Mouse (Mus musculus) liver, embryonic 16.5 days (tissue): Measurements from ENCODE around the gene Lcn4. TPM values are rescaled to one million over a fixed set of nuclear protein-coding genes. Genes with fewer than 3 reads are reported as not detected.
"Not testable (repeated sequence)": the region's sequence is repeated elsewhere in the genome, so short reads cannot be mapped to it uniquely, and the experiment has no call there.

Experiments
- ATAC-seq: fragments of 200-750 bp; cut with Nextera tagmentation; 2 replicates; pipeline ENCODE4 v1.8.0; 2017; ENCODE audit warnings: low read depth, mild to moderate bottlenecking, moderate number of reproducible peaks, moderate library complexity
- H3K27ac ChIP-seq: fragments of 300-500 bp; sonication (generic); 2 replicates; pipeline ENCODE4 v1.5.1; 2014; ENCODE audit warnings: mild to moderate bottlenecking, low read length
- H3K27me3 ChIP-seq: fragments of 300-500 bp; sonication (generic); 2 replicates; pipeline ENCODE4 v1.6.1; 2014; ENCODE audit warnings: low read depth, low read length, mixed read lengths; ENCODE audit not compliant: control insufficient read depth, insufficient read depth
- H3K36me3 ChIP-seq: fragments of 300-500 bp; sonication (generic); 2 replicates; pipeline ENCODE4 v1.6.1; 2014; ENCODE audit warnings: mild to moderate bottlenecking; ENCODE audit not compliant: control insufficient read depth, insufficient read depth
- H3K4me1 ChIP-seq: fragments of 300-500 bp; sonication (generic); 2 replicates; pipeline ENCODE4 v1.6.1; 2014; ENCODE audit warnings: low read depth, low read length, mixed read lengths; ENCODE audit not compliant: control insufficient read depth
- H3K4me2 ChIP-seq: fragments of 300-500 bp; sonication (generic); 2 replicates; pipeline ENCODE4 v1.6.1; 2014; ENCODE audit warnings: low read depth, low read length, mixed read lengths
- H3K4me3 ChIP-seq: fragments of 300-500 bp; sonication (generic); 2 replicates; pipeline ENCODE4 v1.5.1; 2014; ENCODE audit warnings: low read depth, mild to moderate bottlenecking, low read length
- H3K9ac ChIP-seq: fragments of 300-500 bp; sonication (generic); 2 replicates; pipeline ENCODE4 v1.6.1; 2014; ENCODE audit warnings: low read depth, low read length
- H3K9me3 ChIP-seq: fragments of 300-500 bp; sonication (generic); replicated peaks from 2 replicates; pipeline ENCODE4 v1.6.1; 2016; ENCODE audit warnings: low read length; ENCODE audit not compliant: control insufficient read depth
- WGBS: fragments of 180-500 bp; shearing (Covaris S2); extraction: QIAGEN DNeasy Blood & Tissue Kit; methylation state at CpG from one replicate; pipeline ENCODE4 v1.1.7; 2014; ENCODE audit not compliant: insufficient replicate concordance; 5-methylcytosine and 5-hydroxymethylcytosine counted together
- polyA plus RNA-seq: library from polyadenylated mRNA; unstranded; fragments of >200 nt; fragmentation: Nextera tagmentation; extraction: Ambion mirVana; gene quantifications from 2 replicates; pipeline ENCODE4 v1.2.1, GENCODE M21; 2015

Lcn4 gene
- not detected in 2 replicates for polyA plus RNA-seq

- no peak for ATAC-seq
- H3K27ac ChIP-seq = no peak within 1 kb of the TSS
- no peak within 1 kb of the TSS for H3K9ac ChIP-seq
- no peaks in the 10 kb centered on the region for H3K4me1 ChIP-seq
- H3K4me2 ChIP-seq = no peak within 1 kb of the TSS
- WGBS = 77% methylated on average over 3 of the region's 3 CpGs
- H3K4me3 ChIP-seq = no peak within 1 kb of the TSS
- no peaks in the 10 kb centered on the region for H3K27me3 ChIP-seq
- H3K36me3 ChIP-seq = no peaks in the 10 kb centered on the region
- no peaks in the 10 kb centered on the region for H3K9me3 ChIP-seq
These were observed at the start of gene Lcn4 for GRCm38 (mm10) chr2:26671182-26671581. Gene Lcn4, minus strand, starts transcription at chr2:26671282.

DNA sequence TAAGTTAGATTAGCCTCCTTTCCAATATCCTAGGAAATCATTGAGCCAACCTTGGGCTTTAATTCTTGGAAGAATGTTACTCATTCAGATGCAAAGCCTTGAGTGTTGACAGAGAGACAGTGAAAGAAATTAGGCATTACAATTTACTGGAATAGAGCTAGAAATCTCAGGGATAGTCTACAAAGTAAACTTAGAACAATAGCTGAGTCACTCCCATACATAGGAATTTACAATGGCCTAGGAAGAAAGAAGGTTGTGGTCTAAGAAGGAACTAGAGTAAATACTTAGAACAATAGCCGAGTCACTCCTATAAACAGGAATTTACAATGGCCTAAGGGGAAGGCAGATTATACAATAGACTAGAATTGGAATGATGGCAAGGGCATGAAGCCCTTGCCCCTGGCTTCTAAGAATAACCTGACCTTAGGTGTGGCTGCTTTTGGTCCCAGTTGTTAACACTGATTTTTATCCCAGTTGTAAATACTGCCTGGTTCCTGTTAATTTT lies 15.1 kb upstream of the Lcn4 start:
- Histone ChIP-seq H3K4me2 (no peak overlapping the region), H3K9me3 (no peaks in the 10 kb centered on the region), H3K27ac (no peak overlapping the region), H3K9ac (no peak overlapping the region), H3K36me3 (no peaks in the 10 kb centered on the region), H3K4me1 (no peaks in the 10 kb centered on the region), H3K4me3 (no peak overlapping the region), H3K27me3 (no peaks in the 10 kb centered on the region)
- ATAC-seq = no peak
- WGBS = 56% methylated on average over 1 of the region's 1 CpGs

- Histone ChIP-seq H3K27ac (no peak overlapping the region), H3K4me3 (no peak overlapping the region), H3K36me3 (no peaks in the 10 kb centered on the region), H3K4me1 (no peaks in the 10 kb centered on the region), H3K9me3 (no peaks in the 10 kb centered on the region), H3K9ac (no peak overlapping the region), H3K27me3 (no peaks in the 10 kb centered on the region), H3K4me2 (no peak overlapping the region)
- no peak for ATAC-seq
These were observed 2.3 kb downstream of the Lcn4 start for GRCm38 (mm10) chr2:26668746-26669145.

GRCm38 (mm10) chr2:26663551-26663950 lies 7.5 kb downstream of the Lcn4 start:
- H3K27me3 ChIP-seq, H3K4me3 ChIP-seq, H3K4me2 ChIP-seq, H3K9me3 ChIP-seq, H3K27ac ChIP-seq, ATAC-seq, H3K36me3 ChIP-seq, H3K4me1 ChIP-seq, H3K9ac ChIP-seq: not testable (repeated sequence)
- 66% methylated on average over 1 of the region's 1 CpGs for WGBS

DNA sequence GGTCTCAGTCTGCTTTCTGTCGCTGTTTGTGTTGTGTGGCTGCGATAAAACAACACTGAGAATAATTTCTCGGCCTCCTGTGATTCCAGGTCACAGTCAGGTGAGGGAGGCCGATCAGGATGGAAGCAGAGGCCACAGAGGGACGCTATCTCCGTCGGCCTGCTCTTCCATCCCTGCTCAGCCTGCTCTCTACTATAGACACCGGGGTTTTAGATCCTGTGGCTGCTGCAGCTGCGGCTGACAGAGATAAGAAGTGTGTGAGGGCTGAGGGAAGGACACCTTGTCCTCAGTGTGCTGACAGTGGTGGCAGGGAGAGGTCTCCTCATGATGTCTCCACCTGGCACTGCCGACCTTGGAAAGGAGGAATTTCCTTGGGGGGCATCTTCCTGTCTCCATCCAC lies 8.0 kb downstream of the Lcn4 start:
- WGBS = 36% methylated on average over 10 of the region's 10 CpGs
- no peak overlapping the region for H3K9ac ChIP-seq
- no peak for ATAC-seq
- no peak overlapping the region for H3K4me2 ChIP-seq
- H3K4me1 ChIP-seq = no peaks in the 10 kb centered on the region
- no peaks in the 10 kb centered on the region for H3K9me3 ChIP-seq
- no peaks in the 10 kb centered on the region for H3K36me3 ChIP-seq
- H3K27me3 ChIP-seq = peaks cover 3% of the 10 kb centered on the region; the same call in 1 of the 2 replicates
- no peak overlapping the region for H3K27ac ChIP-seq
- no peak overlapping the region for H3K4me3 ChIP-seq

GRCm38 (mm10) chr2:26662509-26662882 lies 8.6 kb downstream of the Lcn4 start:
- H3K36me3 ChIP-seq = no peaks in the 10 kb centered on the region
- no peak overlapping the region for H3K4me2 ChIP-seq
- no peak overlapping the region for H3K9ac ChIP-seq
- no peak overlapping the region for H3K4me3 ChIP-seq
- 64% methylated on average over 13 of the region's 13 CpGs for WGBS
- H3K9me3 ChIP-seq = no peaks in the 10 kb centered on the region
- no peaks in the 10 kb centered on the region for H3K4me1 ChIP-seq
- ATAC-seq = no peak
- no peak overlapping the region for H3K27ac ChIP-seq
- H3K27me3 ChIP-seq = peaks cover 3% of the 10 kb centered on the region; the same call in 1 of the 2 replicates

GRCm38 (mm10) chr2:26661768-26662508 lies 9.1 kb downstream of the Lcn4 start:
- no peak for ATAC-seq
- Histone ChIP-seq H3K36me3 (no peaks in the 10 kb centered on the region), H3K27ac (no peak overlapping the region), H3K4me3 (no peak overlapping the region), H3K9ac (no peak overlapping the region), H3K9me3 (no peaks in the 10 kb centered on the region), H3K4me1 (no peaks in the 10 kb centered on the region), H3K27me3 (peaks cover 3% of the 10 kb centered on the region; the same call in 1 of the 2 replicates), H3K4me2 (peak overlapping the region; percentile 46)
- 36% methylated on average over 29 of the region's 29 CpGs for WGBS

GRCm38 (mm10) chr2:26661143-26661752 lies 9.8 kb downstream of the Lcn4 start:
- H3K9me3 ChIP-seq = no peaks in the 10 kb centered on the region
- no peak overlapping the region for H3K9ac ChIP-seq
- H3K4me2 ChIP-seq = peak overlapping the region; percentile 46
- WGBS = 1% methylated on average over 16 of the region's 20 CpGs
- no peak overlapping the region for H3K27ac ChIP-seq
- ATAC-seq = no peak
- H3K36me3 ChIP-seq = no peaks in the 10 kb centered on the region
- H3K4me3 ChIP-seq = no peak overlapping the region
- H3K4me1 ChIP-seq = no peaks in the 10 kb centered on the region
- H3K27me3 ChIP-seq = peaks cover 3% of the 10 kb centered on the region; the same call in 1 of the 2 replicates

GRCm38 (mm10) chr2:26657426-26657825 lies 13.7 kb downstream of the Lcn4 start:
- no peak for ATAC-seq
- Histone ChIP-seq H3K9ac (no peak overlapping the region), H3K36me3 (no peaks in the 10 kb centered on the region), H3K4me1 (no peaks in the 10 kb centered on the region), H3K27ac (no peak overlapping the region), H3K27me3 (peaks cover 3% of the 10 kb centered on the region; the same call in 1 of the 2 replicates), H3K4me2 (no peak overlapping the region), H3K9me3 (no peaks in the 10 kb centered on the region), H3K4me3 (no peak overlapping the region)
- WGBS = 56% methylated on average over 2 of the region's 2 CpGs
